Mouse (Mus musculus) limb, embryonic 15.5 days (tissue): ENCODE measurements at regions not wholly inside any gene's neighbourhood (a gene's known extent, or its start where the extent isn't known, plus 50 kb on each side); places are given as distances from the start of the nearest gene placed in this dataset.

ENCODE experiments used
- ATAC-seq: fragments of 200-750 bp; cut with Nextera tagmentation; 2 replicates; pipeline ENCODE4 v1.8.0; 2017; ENCODE audit warnings: low read depth, moderate TSS enrichment; ENCODE audit not compliant: insufficient number of reproducible peaks, low FRiP score, low TSS enrichment
- H3K27ac ChIP-seq: fragments of 300-500 bp; sonication (generic); 2 replicates; pipeline ENCODE4 v1.5.1; 2015; ENCODE audit warnings: moderate library complexity, mild to moderate bottlenecking, inconsistent platforms
- H3K27me3 ChIP-seq: fragments of 300-500 bp; sonication (generic); 2 replicates; pipeline ENCODE4 v1.6.1; 2015; ENCODE audit warnings: inconsistent platforms
- H3K36me3 ChIP-seq: fragments of 300-500 bp; sonication (generic); 2 replicates; pipeline ENCODE4 v1.6.1; 2015; ENCODE audit warnings: inconsistent platforms
- H3K4me1 ChIP-seq: fragments of 300-500 bp; sonication (generic); 2 replicates; pipeline ENCODE4 v1.6.1; 2015; ENCODE audit warnings: inconsistent platforms
- H3K4me2 ChIP-seq: fragments of 300-500 bp; sonication (generic); 2 replicates; pipeline ENCODE4 v1.6.1; 2015; ENCODE audit warnings: mild to moderate bottlenecking, inconsistent platforms
- H3K4me3 ChIP-seq: fragments of 300-500 bp; sonication (generic); 2 replicates; pipeline ENCODE4 v1.5.1; 2015; ENCODE audit warnings: mild to moderate bottlenecking, inconsistent platforms
- H3K9ac ChIP-seq: fragments of 300-500 bp; sonication (generic); 2 replicates; pipeline ENCODE4 v1.6.1; 2015; ENCODE audit warnings: inconsistent platforms
- H3K9me3 ChIP-seq: fragments of 300-500 bp; sonication (generic); 2 replicates; pipeline ENCODE4 v1.6.1; 2016; ENCODE audit warnings: inconsistent platforms
- WGBS: fragments of 180-500 bp; shearing (Covaris S2); methylation state at CpG from one replicate; pipeline ENCODE4 v1.1.7; 2015; 5-methylcytosine and 5-hydroxymethylcytosine counted together

GRCm38 (mm10) chr2:45756395-45756794, 639.2 kb upstream of the Zeb2 start:
- H3K9me3 ChIP-seq: no peaks in the 10 kb centered on the region
- no peak overlapping the region for H3K9ac ChIP-seq
- H3K27ac ChIP-seq: no peak overlapping the region
- no peak overlapping the region for H3K4me3 ChIP-seq
- H3K36me3 ChIP-seq: no peaks in the 10 kb centered on the region
- ATAC-seq: no peak
- no peaks in the 10 kb centered on the region for H3K27me3 ChIP-seq
- H3K4me1 ChIP-seq: no peaks in the 10 kb centered on the region
- 77% methylated on average over 3 of the region's 3 CpGs for WGBS
- no peak overlapping the region for H3K4me2 ChIP-seq

GRCm38 (mm10) chr2:45751746-45752145, 634.6 kb upstream of the Zeb2 start:
- no peak overlapping the region for H3K27ac ChIP-seq
- H3K4me3 ChIP-seq: no peak overlapping the region
- no peak overlapping the region for H3K9ac ChIP-seq
- no peaks in the 10 kb centered on the region for H3K4me1 ChIP-seq
- no peaks in the 10 kb centered on the region for H3K27me3 ChIP-seq
- H3K4me2 ChIP-seq: no peak overlapping the region
- 81% methylated on average over 2 of the region's 2 CpGs for WGBS
- no peaks in the 10 kb centered on the region for H3K9me3 ChIP-seq
- H3K36me3 ChIP-seq: no peaks in the 10 kb centered on the region
- no peak for ATAC-seq

GRCm38 (mm10) chr2:45749379-45749778, 632.2 kb upstream of the Zeb2 start:
- Histone ChIP-seq H3K4me2 (no peak overlapping the region), H3K4me3 (no peak overlapping the region), H3K9me3 (no peaks in the 10 kb centered on the region), H3K27ac (no peak overlapping the region), H3K27me3 (no peaks in the 10 kb centered on the region), H3K36me3 (no peaks in the 10 kb centered on the region), H3K9ac (no peak overlapping the region), H3K4me1 (no peaks in the 10 kb centered on the region)
- 68% methylated on average over 2 of the region's 2 CpGs for whole genome bisulfite sequencing
- ATAC-seq: no peak

- H3K9me3 ChIP-seq: no peaks in the 10 kb centered on the region
- no peaks in the 10 kb centered on the region for H3K4me1 ChIP-seq
- H3K4me2 ChIP-seq: no peak overlapping the region
- H3K27ac ChIP-seq: peak overlapping the region; percentile 27; the same call in 1 of the 2 replicates
- 0 out of 2 replicates have a peak, but pooled peaks have one; percentile 30 for ATAC-seq
- no peak overlapping the region for H3K9ac ChIP-seq
- no peaks in the 10 kb centered on the region for H3K27me3 ChIP-seq
- H3K36me3 ChIP-seq: no peaks in the 10 kb centered on the region
- no peak overlapping the region for H3K4me3 ChIP-seq
- WGBS: 32% methylated on average over 7 of the region's 7 CpGs
Observed at GRCm38 (mm10) chr2:45747263-45748236, 630.4 kb upstream of the Zeb2 start.

- Histone ChIP-seq H3K27me3 (no peaks in the 10 kb centered on the region), H3K4me1 (no peaks in the 10 kb centered on the region), H3K27ac (no peak overlapping the region), H3K4me2 (no peak overlapping the region), H3K9me3 (no peaks in the 10 kb centered on the region), H3K36me3 (no peaks in the 10 kb centered on the region), H3K9ac (no peak overlapping the region), H3K4me3 (no peak overlapping the region)
- 73% methylated on average over 4 of the region's 4 CpGs for WGBS
- no peak for ATAC-seq
Observed at GRCm38 (mm10) chr2:45746606-45747005, 629.4 kb upstream of the Zeb2 start.

GRCm38 (mm10) chr2:45736278-45736677, 619.1 kb upstream of the Zeb2 start:
- Histone ChIP-seq H3K9ac (no peak overlapping the region), H3K4me3 (no peak overlapping the region), H3K36me3 (no peaks in the 10 kb centered on the region), H3K27me3 (no peaks in the 10 kb centered on the region), H3K4me1 (no peaks in the 10 kb centered on the region), H3K4me2 (no peak overlapping the region), H3K27ac (no peak overlapping the region), H3K9me3 (no peaks in the 10 kb centered on the region)
- WGBS: 59% methylated on average over 2 of the region's 2 CpGs
- no peak for ATAC-seq

GRCm38 (mm10) chr2:45713997-45714396, 596.8 kb upstream of the Zeb2 start:
- H3K27ac ChIP-seq: no peak overlapping the region
- no peak overlapping the region for H3K4me3 ChIP-seq
- H3K36me3 ChIP-seq: no peaks in the 10 kb centered on the region
- H3K4me1 ChIP-seq: no peaks in the 10 kb centered on the region
- ATAC-seq: no peak
- H3K9ac ChIP-seq: no peak overlapping the region
- H3K9me3 ChIP-seq: no peaks in the 10 kb centered on the region
- H3K4me2 ChIP-seq: no peak overlapping the region
- H3K27me3 ChIP-seq: no peaks in the 10 kb centered on the region
- WGBS: 89% methylated on average over 4 of the region's 4 CpGs

- ATAC-seq: no peak
- H3K4me1 ChIP-seq: no peaks in the 10 kb centered on the region
- H3K9me3 ChIP-seq: no peaks in the 10 kb centered on the region
Observed at GRCm38 (mm10) chr2:45707026-45707425, 589.8 kb upstream of the Zeb2 start.

GRCm38 (mm10) chr2:45702511-45702910, 585.3 kb upstream of the Zeb2 start:
- Histone ChIP-seq H3K4me1 (no peaks in the 10 kb centered on the region), H3K27ac (no peak overlapping the region), H3K36me3 (no peaks in the 10 kb centered on the region), H3K4me3 (no peak overlapping the region), H3K4me2 (no peak overlapping the region), H3K9ac (no peak overlapping the region), H3K27me3 (no peaks in the 10 kb centered on the region), H3K9me3 (no peaks in the 10 kb centered on the region)
- ATAC-seq: no peak

More at GRCm38 (mm10) chr2:45707026-45707425, 589.8 kb upstream of the Zeb2 start:
- H3K27ac ChIP-seq: no peak overlapping the region
- H3K36me3 ChIP-seq: no peaks in the 10 kb centered on the region
- H3K9ac ChIP-seq: no peak overlapping the region
- H3K4me2 ChIP-seq: no peak overlapping the region
- H3K4me3 ChIP-seq: no peak overlapping the region
- no peaks in the 10 kb centered on the region for H3K27me3 ChIP-seq

- 64% methylated on average over 1 of the region's 1 CpGs for WGBS
- H3K9me3 ChIP-seq: no peaks in the 10 kb centered on the region
- no peaks in the 10 kb centered on the region for H3K36me3 ChIP-seq
- ATAC-seq: no peak
- no peak overlapping the region for H3K9ac ChIP-seq
- H3K4me3 ChIP-seq: no peak overlapping the region
- no peaks in the 10 kb centered on the region for H3K4me1 ChIP-seq
- H3K27ac ChIP-seq: no peak overlapping the region
- H3K4me2 ChIP-seq: no peak overlapping the region
- no peaks in the 10 kb centered on the region for H3K27me3 ChIP-seq
Observed at GRCm38 (mm10) chr2:45700578-45700977, 583.4 kb upstream of the Zeb2 start.

GRCm38 (mm10) chr2:45693291-45694020, 576.3 kb upstream of the Zeb2 start:
- ATAC-seq: no peak

GRCm38 (mm10) chr2:45692819-45693218, 575.6 kb upstream of the Zeb2 start:
- H3K9me3 ChIP-seq: no peaks in the 10 kb centered on the region
- no peak overlapping the region for H3K9ac ChIP-seq
- H3K4me1 ChIP-seq: no peaks in the 10 kb centered on the region
- WGBS: 85% methylated on average over 1 of the region's 1 CpGs
- H3K4me3 ChIP-seq: no peak overlapping the region
- H3K4me2 ChIP-seq: no peak overlapping the region
- H3K27me3 ChIP-seq: no peaks in the 10 kb centered on the region
- no peak overlapping the region for H3K27ac ChIP-seq
- ATAC-seq: no peak
- H3K36me3 ChIP-seq: no peaks in the 10 kb centered on the region

More at GRCm38 (mm10) chr2:45693291-45694020, 576.3 kb upstream of the Zeb2 start:
- WGBS: 68% methylated on average over 8 of the region's 8 CpGs
- no peak overlapping the region for H3K4me2 ChIP-seq
- H3K27me3 ChIP-seq: no peaks in the 10 kb centered on the region
- H3K9ac ChIP-seq: no peak overlapping the region
- no peak overlapping the region for H3K4me3 ChIP-seq
- no peaks in the 10 kb centered on the region for H3K4me1 ChIP-seq
- no peak overlapping the region for H3K27ac ChIP-seq
- no peaks in the 10 kb centered on the region for H3K36me3 ChIP-seq
- no peaks in the 10 kb centered on the region for H3K9me3 ChIP-seq
